Mouse (Mus musculus) embryonic fibroblast, embryonic 13.5 days (primary cell): ENCODE measurements around the gene Stk4.

Experiments used
- CTCF ChIP-seq: IDR thresholded peaks from 2 replicates; pipeline ENCODE4 v1.5.1; 2011; ENCODE audit warnings: mild to moderate bottlenecking, control low read depth, low read length, moderate library complexity, borderline replicate concordance; ENCODE audit not compliant: insufficient read depth
- POLR2A ChIP-seq: IDR thresholded peaks from 2 replicates; pipeline ENCODE4 v1.6.1; 2011; ENCODE audit warnings: low read depth, mild to moderate bottlenecking, control low read depth, low read length, moderate library complexity

GRCm38 (mm10) chr2:164144541-164144940 is 74.4 kb downstream of the Stk4 start:
- TF ChIP-seq POLR2A (no peak), CTCF (no peak)
